ENCODE assay signal across 22 mouse cellular contexts in genomic region chr8:69547208-69547607, GRCm38 (mm10). TPM values are rescaled to one million over a fixed set of nuclear protein-coding genes. Genes with fewer than 3 reads are reported as not detected.
DNase-seq lines count a peak whose midpoint lies in the region; ATAC-seq and TF ChIP-seq lines count a peak whose summit lies in the region.
"Not testable (repeated sequence)": the region's sequence is repeated elsewhere in the genome, so short reads cannot be mapped to it uniquely, and the experiment has no call there.
"Had no signal": no experiment of that assay in that cellular context is flagged by ENCODE, and none has a peak within 500 bp of the region (broad histone marks: within the 10 kb centered on the region; RNA-seq: fewer than 3 reads in every experiment).

No protein-coding gene starts in this region.

- H3K27me3 ChIP-seq in forebrain, embryonic 11.5 days (ENCODE audit: control insufficient read depth, insufficient read depth, low read length); hindbrain, postnatal 0 days (ENCODE audit: insufficient read depth, low read length); liver, adult 2 months (ENCODE audit: control insufficient read depth, insufficient read depth, low read length); testis, adult 2 months (ENCODE audit: control insufficient read depth, insufficient read depth, low read length): not testable (repeated sequence)

- not testable (repeated sequence) for H3K4me1 ChIP-seq in forebrain, embryonic 11.5 days (replicated peaks; ENCODE audit: control insufficient read depth, insufficient read depth, low read length); hindbrain, postnatal 0 days (ENCODE audit: insufficient read depth, low read length); liver, adult 2 months (ENCODE audit: control insufficient read depth, insufficient read depth, low read length); testis, adult 2 months (ENCODE audit: control insufficient read depth, insufficient read depth, low read length)

- H3K27ac ChIP-seq in forebrain, embryonic 11.5 days (ENCODE audit: low read depth, low read length); hindbrain, postnatal 0 days; liver, adult 2 months (replicated peaks; ENCODE audit: insufficient read depth, low read depth, low read length); testis, adult 2 months (ENCODE audit: control insufficient read depth, insufficient read depth, low read depth, low read length): not testable (repeated sequence)

- TF ChIP-seq CTCF in brain, embryonic 14.5 days (IDR thresholded peaks at IDR 0.05; ENCODE audit: borderline replicate concordance, extremely low read depth, insufficient read depth, insufficient read length): not testable (repeated sequence)
- peak; percentile 42 for TF ChIP-seq CTCF in hindbrain, postnatal 0 days (IDR thresholded peaks at IDR 0.05; ENCODE audit: low read depth)
- TF ChIP-seq CTCF in liver, adult 2 months (IDR thresholded peaks at IDR 0.05; ENCODE audit: low read depth, low read length): peak; percentile 32; the same call in 1 of the 2 replicates
- TF ChIP-seq CTCF in testis, adult 2 months (IDR thresholded peaks at IDR 0.05; ENCODE audit: control insufficient read depth, insufficient read depth, insufficient replicate concordance, low read depth, low read length): peak; percentile 40; the same call in 1 of the 2 replicates

- not testable (repeated sequence) for TF ChIP-seq POLR2A in brain, embryonic 14.5 days (IDR thresholded peaks at IDR 0.05; ENCODE audit: borderline replicate concordance, extremely low read depth, insufficient read depth, insufficient read length, poor library complexity, severe bottlenecking); liver, adult 2 months (IDR thresholded peaks at IDR 0.05; ENCODE audit: extremely low read depth, insufficient read depth, low read length); testis, adult 2 months (IDR thresholded peaks at IDR 0.05; ENCODE audit: control insufficient read depth, low read depth, low read length)

- not testable (repeated sequence) for H3K4me3 ChIP-seq in forebrain, embryonic 11.5 days (ENCODE audit: low read depth, low read length); hindbrain, postnatal 0 days (ENCODE audit: low read length); liver, adult 2 months (ENCODE audit: insufficient read depth, low read depth, low read length); testis, adult 2 months (ENCODE audit: control insufficient read depth, low read depth, low read length)

- DNase-seq in R1 (ENCODE audit: low read depth, low spot score): peak; percentile 35
- DNase-seq in brain, embryonic 14.5 days (ENCODE audit: low read depth): peak; percentile 20
- DNase-seq in forebrain, embryonic 11.5 days (ENCODE audit: low spot score): peak; percentile 54
- DNase-seq in hindbrain, postnatal 0 days (ENCODE audit: low spot score): peak; percentile 7
- DNase-seq in liver, adult 2 months (ENCODE audit: extremely low read depth, low read depth, low spot score): peak; percentile 26
- DNase-seq in lung, postnatal 36 days: peak; percentile 39

- H3K4me2 ChIP-seq in forebrain, embryonic 11.5 days (ENCODE audit: low read depth, low read length, severe bottlenecking); hindbrain, postnatal 0 days (ENCODE audit: low read depth, low read length): not testable (repeated sequence)

- 64% methylated on average over 7 of the region's 7 CpGs for WGBS in forebrain, embryonic 11.5 days
- WGBS in hindbrain, postnatal 0 days: 65% methylated on average over 7 of the region's 7 CpGs
- WGBS in liver, adult 2 months: 64% methylated on average over 7 of the region's 7 CpGs

- H3K9ac ChIP-seq in forebrain, embryonic 11.5 days (ENCODE audit: low read length); hindbrain, postnatal 0 days (replicated peaks; ENCODE audit: low read length); liver, adult 2 months (ENCODE audit: low read depth, low read length): not testable (repeated sequence)

- not testable (repeated sequence) for H3K9me3 ChIP-seq in forebrain, embryonic 11.5 days (ENCODE audit: control insufficient read depth, low read length); hindbrain, postnatal 0 days (ENCODE audit: low read length)

- H3K36me3 ChIP-seq in forebrain, embryonic 11.5 days (ENCODE audit: control insufficient read depth, insufficient read depth, low read length); hindbrain, postnatal 0 days (ENCODE audit: insufficient read depth, low read length); liver, adult 2 months (ENCODE audit: control insufficient read depth, insufficient read depth, low read length); testis, adult 2 months (ENCODE audit: control insufficient read depth, insufficient read depth, low read length): not testable (repeated sequence)

- not testable (repeated sequence) for H3K79me2 ChIP-seq in liver, adult 2 months (ENCODE audit: control insufficient read depth, insufficient read depth, low read length)

- not testable (repeated sequence) for ATAC-seq in forebrain, embryonic 11.5 days (replicated peaks; ENCODE audit: low FRiP score); hindbrain, postnatal 0 days

RNA-seq across cellular contexts. Expression of gene Gm7697, which starts 24.4 kb away (rescaled TPM):
- polyA plus RNA-seq in brain, embryonic 14.5 days (2012; rRNA removed): 0.04 TPM in 2 replicates
- not detected in 2 replicates for polyA plus RNA-seq in forebrain, embryonic 11.5 days (2014; fragmentation: Nextera tagmentation; extraction: Ambion mirVana)
- not detected in 2 replicates for total RNA-seq in hindbrain, postnatal 0 days (2014; rRNA removed)
- polyA plus RNA-seq in hindbrain, postnatal 0 days (2015; fragmentation: Nextera tagmentation; extraction: Ambion mirVana): not detected in 2 replicates
- total RNA-seq in liver, adult 2 months (2014; rRNA removed): not detected in 2 replicates
- not detected in 2 replicates for polyA plus RNA-seq in liver, adult 2 months (2012; rRNA removed)
- 4.6 and 5.8 TPM in 2 replicates for polyA plus RNA-seq in testis, adult 2 months (2012; rRNA removed)
- total RNA-seq: adrenal gland, postnatal 4 days; gastrocnemius, postnatal 14 days; heart, adult 8-10 months; left cerebral cortex, adult 8-10 months had no signal
- polyA plus RNA-seq: embryonic facial prominence, embryonic 13.5 days; frontal cortex, adult 2 months; heart, embryonic 16.5 days; hindbrain, embryonic 13.5 days; intestine, embryonic 16.5 days; limb, embryonic 11.5 days; liver, embryonic 13.5 days; macrophage; midbrain, embryonic 12.5 days; neural tube, embryonic 15.5 days; urinary bladder, adult 2 months had no signal
